Mouse (Mus musculus) lung, embryonic 15.5 days (tissue): Measurements from ENCODE around the gene Sema4g. TPM values are rescaled to one million over a fixed set of nuclear protein-coding genes. Genes with fewer than 3 reads are reported as not detected.

Experiments
- ATAC-seq: fragments of 200-750 bp; cut with Nextera tagmentation; 2 replicates; pipeline ENCODE4 v1.8.0; 2017; ENCODE audit warnings: moderate number of reproducible peaks, borderline replicate concordance; ENCODE audit not compliant: low FRiP score, low TSS enrichment; ENCODE audit errors: extremely low read depth
- H3K27ac ChIP-seq: fragments of 300-500 bp; sonication (generic); 2 replicates; pipeline ENCODE4 v1.5.1; 2015; ENCODE audit warnings: moderate library complexity, mild to moderate bottlenecking, inconsistent platforms
- H3K27me3 ChIP-seq: fragments of 300-500 bp; sonication (generic); 2 replicates; pipeline ENCODE4 v1.6.1; 2015; ENCODE audit warnings: inconsistent platforms
- H3K36me3 ChIP-seq: fragments of 300-500 bp; sonication (generic); 2 replicates; pipeline ENCODE4 v1.6.1; 2015; ENCODE audit warnings: inconsistent platforms
- H3K4me1 ChIP-seq: fragments of 300-500 bp; sonication (generic); 2 replicates; pipeline ENCODE4 v1.6.1; 2015; ENCODE audit warnings: inconsistent platforms
- H3K4me2 ChIP-seq: fragments of 300-500 bp; sonication (generic); 2 replicates; pipeline ENCODE4 v1.6.1; 2015; ENCODE audit warnings: inconsistent platforms, mild to moderate bottlenecking, moderate library complexity
- H3K4me3 ChIP-seq: fragments of 300-500 bp; sonication (generic); 2 replicates; pipeline ENCODE4 v1.5.1; 2015; ENCODE audit warnings: mild to moderate bottlenecking, inconsistent platforms
- H3K9ac ChIP-seq: fragments of 300-500 bp; sonication (generic); 2 replicates; pipeline ENCODE4 v1.6.1; 2015; ENCODE audit warnings: inconsistent platforms
- H3K9me3 ChIP-seq: fragments of 300-500 bp; sonication (generic); 2 replicates; pipeline ENCODE4 v1.6.1; 2016; ENCODE audit warnings: inconsistent platforms
- WGBS: fragments of 180-500 bp; shearing (Covaris S2); methylation state at CpG from one replicate; pipeline ENCODE4 v1.1.7; 2015; 5-methylcytosine and 5-hydroxymethylcytosine counted together
- polyA plus RNA-seq: library from polyadenylated mRNA; unstranded; fragments of >200 nt; fragmentation: Nextera tagmentation; extraction: Ambion mirVana; gene quantifications from 2 replicates; pipeline ENCODE4 v1.2.1, GENCODE M21; 2015

Sema4g gene
- polyA plus RNA-seq, 1 experiment from 2014 or later: 1.7 TPM

GRCm38 (mm10) chr19:44987851-44988250 lies 1.1 kb upstream of the Sema4g start:
- no peaks in the 10 kb centered on the region for H3K27me3 ChIP-seq
- no peaks in the 10 kb centered on the region for H3K36me3 ChIP-seq
- whole genome bisulfite sequencing: 51% methylated on average over 6 of the region's 6 CpGs

GRCm38 (mm10) chr19:44988321-44988720 lies 580 bp upstream of the Sema4g start:
- Histone ChIP-seq H3K4me1 (peaks cover 40% of the 10 kb centered on the region), H3K4me3 (peak overlapping the region; percentile 64), H3K36me3 (no peaks in the 10 kb centered on the region), H3K4me2 (peak overlapping the region; percentile 100), H3K9me3 (no peaks in the 10 kb centered on the region), H3K9ac (no peak overlapping the region; the same call in 1 of the 2 replicates), H3K27ac (no peak overlapping the region), H3K27me3 (no peaks in the 10 kb centered on the region)
- no peak for ATAC-seq
- WGBS: 21% methylated on average over 9 of the region's 9 CpGs

More at GRCm38 (mm10) chr19:44987851-44988250, 1.1 kb upstream of the Sema4g start:
- no peak overlapping the region for H3K4me3 ChIP-seq
- no peak for ATAC-seq
- no peaks in the 10 kb centered on the region for H3K9me3 ChIP-seq
- H3K9ac ChIP-seq: no peak overlapping the region
- H3K4me2 ChIP-seq: no peak overlapping the region
- peaks cover 40% of the 10 kb centered on the region for H3K4me1 ChIP-seq
- no peak overlapping the region for H3K27ac ChIP-seq

GRCm38 (mm10) chr19:44989567-44990495 lies 930 bp downstream of the Sema4g start:
- no peaks in the 10 kb centered on the region for H3K9me3 ChIP-seq
- H3K27ac ChIP-seq: no peak overlapping the region
- H3K4me3 ChIP-seq: peak overlapping the region; percentile 64
- H3K4me2 ChIP-seq: peak overlapping the region; percentile 100
- no peak for ATAC-seq
- no peaks in the 10 kb centered on the region for H3K27me3 ChIP-seq
- 8% methylated on average over 22 of the region's 22 CpGs for WGBS
- H3K36me3 ChIP-seq: no peaks in the 10 kb centered on the region
- peak overlapping the region; percentile 71 for H3K9ac ChIP-seq
- peaks cover 40% of the 10 kb centered on the region for H3K4me1 ChIP-seq

GRCm38 (mm10) chr19:44991031-44991430 lies 2.1 kb downstream of the Sema4g start:
- no peak overlapping the region for H3K4me3 ChIP-seq
- no peak overlapping the region for H3K9ac ChIP-seq
- WGBS: 60% methylated on average over 8 of the region's 8 CpGs
- H3K4me2 ChIP-seq: peak overlapping the region; percentile 22; the same call in 1 of the 2 replicates
- H3K36me3 ChIP-seq: no peaks in the 10 kb centered on the region
- no peak for ATAC-seq
- H3K4me1 ChIP-seq: peaks cover 40% of the 10 kb centered on the region
- no peaks in the 10 kb centered on the region for H3K27me3 ChIP-seq
- no peaks in the 10 kb centered on the region for H3K9me3 ChIP-seq
- H3K27ac ChIP-seq: no peak overlapping the region

- H3K27me3 ChIP-seq: no peaks in the 10 kb centered on the region
- H3K36me3 ChIP-seq: no peaks in the 10 kb centered on the region
- WGBS: 37% methylated on average over 7 of the region's 7 CpGs
- H3K4me3 ChIP-seq: no peak overlapping the region
- H3K9ac ChIP-seq: no peak overlapping the region
- no peak overlapping the region for H3K4me2 ChIP-seq
- peaks cover 40% of the 10 kb centered on the region for H3K4me1 ChIP-seq
- H3K9me3 ChIP-seq: no peaks in the 10 kb centered on the region
- H3K27ac ChIP-seq: no peak overlapping the region
- ATAC-seq: no peak
Measured at GRCm38 (mm10) chr19:44992246-44992645, 3.3 kb downstream of the Sema4g start.

GRCm38 (mm10) chr19:44992712-44993111 lies 3.8 kb downstream of the Sema4g start:
- Histone ChIP-seq H3K27me3 (no peaks in the 10 kb centered on the region), H3K9me3 (no peaks in the 10 kb centered on the region), H3K36me3 (no peaks in the 10 kb centered on the region), H3K4me1 (peaks cover 40% of the 10 kb centered on the region), H3K4me2 (no peak overlapping the region), H3K27ac (no peak overlapping the region), H3K4me3 (no peak overlapping the region), H3K9ac (no peak overlapping the region)
- no peak for ATAC-seq
- 42% methylated on average over 7 of the region's 7 CpGs for WGBS

GRCm38 (mm10) chr19:44997786-44998185 lies 8.9 kb downstream of the Sema4g start:
- Histone ChIP-seq H3K4me2 (no peak overlapping the region), H3K9me3 (no peaks in the 10 kb centered on the region), H3K27me3 (no peaks in the 10 kb centered on the region), H3K9ac (no peak overlapping the region), H3K4me3 (no peak overlapping the region), H3K36me3 (0 out of 2 replicates have a peak, but pooled peaks cover 3% of the 10 kb centered on the region), H3K4me1 (no peaks in the 10 kb centered on the region), H3K27ac (no peak overlapping the region)
- no peak for ATAC-seq
- 78% methylated on average over 11 of the region's 11 CpGs for WGBS

GRCm38 (mm10) chr19:44999647-45000046 lies 10.7 kb downstream of the Sema4g start:
- WGBS: 80% methylated on average over 8 of the region's 8 CpGs
- Histone ChIP-seq H3K4me3 (no peak overlapping the region), H3K9ac (no peak overlapping the region), H3K9me3 (no peaks in the 10 kb centered on the region), H3K27ac (no peak overlapping the region), H3K36me3 (peaks cover 13% of the 10 kb centered on the region; the same call in 1 of the 2 replicates), H3K4me2 (no peak overlapping the region), H3K4me1 (no peaks in the 10 kb centered on the region), H3K27me3 (no peaks in the 10 kb centered on the region)
- no peak for ATAC-seq

- H3K27ac ChIP-seq: no peak overlapping the region
- no peaks in the 10 kb centered on the region for H3K9me3 ChIP-seq
- H3K4me1 ChIP-seq: peaks cover 14% of the 10 kb centered on the region
- H3K9ac ChIP-seq: no peak overlapping the region
- ATAC-seq: no peak
- H3K27me3 ChIP-seq: no peaks in the 10 kb centered on the region
- no peak overlapping the region for H3K4me3 ChIP-seq
- H3K4me2 ChIP-seq: no peak overlapping the region
- H3K36me3 ChIP-seq: peaks cover 13% of the 10 kb centered on the region; the same call in 1 of the 2 replicates
- 56% methylated on average over 3 of the region's 3 CpGs for WGBS
Measured at GRCm38 (mm10) chr19:45002301-45002700, 13.4 kb downstream of the Sema4g start.

- Histone ChIP-seq H3K36me3 (peaks cover 14% of the 10 kb centered on the region; the same call in 1 of the 2 replicates), H3K27me3 (no peaks in the 10 kb centered on the region), H3K4me1 (peaks cover 26% of the 10 kb centered on the region), H3K9ac (no peak overlapping the region), H3K9me3 (no peaks in the 10 kb centered on the region), H3K4me2 (no peak overlapping the region), H3K27ac (no peak overlapping the region), H3K4me3 (no peak overlapping the region)
- ATAC-seq: no peak
- 83% methylated on average over 7 of the region's 7 CpGs for WGBS
Measured at GRCm38 (mm10) chr19:45003740-45004516, 15.0 kb downstream of the Sema4g start.

- Histone ChIP-seq H3K9ac (peak within 1 kb of the TSS; percentile 75), H3K36me3 (peaks cover 25% of the 10 kb centered on the region), H3K4me2 (peak within 1 kb of the TSS; percentile 93), H3K4me1 (peaks cover 26% of the 10 kb centered on the region), H3K27me3 (no peaks in the 10 kb centered on the region), H3K9me3 (no peaks in the 10 kb centered on the region), H3K27ac (peak within 1 kb of the TSS; percentile 82), H3K4me3 (peak within 1 kb of the TSS; percentile 92)
- 10% methylated on average over 16 of the region's 16 CpGs for WGBS
- ATAC-seq: no peak
Measured at GRCm38 (mm10) chr19:45005444-45005843, 16.5 kb downstream of the Sema4g start, which contains the start of gene Twnk. Twnk (plus strand) TSS chr19:45005663.
